Mouse (Mus musculus) cerebellum, adult 11 months (tissue): ENCODE data around the gene S100a13.

Source experiments
- DNase-seq: peaks from one replicate; pipeline ENCODE4 v3.0.0; 2022

S100a13 gene

DNA sequence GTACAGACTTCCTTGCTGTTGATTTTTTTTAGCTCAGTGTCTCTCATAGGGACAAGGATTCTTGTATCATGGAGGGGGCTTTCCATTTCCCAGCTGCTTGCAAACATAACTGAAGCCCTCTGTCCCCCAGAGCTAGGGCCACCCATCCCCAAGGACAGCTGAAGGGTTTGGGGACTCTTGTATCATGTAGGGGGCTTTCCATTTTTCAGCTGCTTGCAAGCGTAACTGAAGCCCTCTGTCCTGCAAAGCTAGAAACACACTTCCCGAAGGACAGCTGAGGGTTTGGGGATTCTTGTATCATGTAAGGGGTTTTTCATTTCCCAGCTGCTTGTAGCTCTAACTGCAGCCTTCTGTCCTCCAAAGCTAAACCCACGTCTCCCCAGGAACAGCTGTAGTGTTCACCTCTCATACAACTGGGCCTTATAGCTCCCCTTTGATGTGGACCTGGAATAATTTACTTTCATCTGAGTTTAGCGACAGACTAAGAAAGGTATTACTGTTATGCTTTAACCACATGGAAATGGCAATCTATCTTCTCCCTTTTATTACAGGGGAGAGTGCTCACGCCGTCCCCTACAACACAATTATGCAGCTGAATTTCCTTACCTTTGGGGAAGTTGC is 45.9 kb downstream of the S100a13 start, which contains the start of gene S100a3:
Gene S100a3, plus strand, starts transcription at position 571 of the 621 bp plus-strand sequence.
- DNase-seq, result no peak
